Mouse (Mus musculus) urinary bladder, postnatal 14 days (tissue): ENCODE measurements around the gene Magohb.

Experiments used
- DNase-seq: peaks from one replicate; pipeline ENCODE4 v3.0.0; 2021; ENCODE audit warnings: low spot score

Gene Magohb

GRCm38 (mm10) chr6:131262009-131262408, 31.0 kb downstream of the Magohb start:
- no peak for DNase-seq

- no peak for DNase-seq
Measured at GRCm38 (mm10) chr6:131247206-131247605, 45.8 kb downstream of the Magohb start, which contains the start of gene Klra2. Klra2 (minus strand) TSS chr6:131247362.

GRCm38 (mm10) chr6:131245081-131245480, 48.0 kb downstream of the Magohb start:
- DNase-seq, result no peak
